7 mouse cellular contexts compared by ENCODE assay signal in the genomic region with DNA sequence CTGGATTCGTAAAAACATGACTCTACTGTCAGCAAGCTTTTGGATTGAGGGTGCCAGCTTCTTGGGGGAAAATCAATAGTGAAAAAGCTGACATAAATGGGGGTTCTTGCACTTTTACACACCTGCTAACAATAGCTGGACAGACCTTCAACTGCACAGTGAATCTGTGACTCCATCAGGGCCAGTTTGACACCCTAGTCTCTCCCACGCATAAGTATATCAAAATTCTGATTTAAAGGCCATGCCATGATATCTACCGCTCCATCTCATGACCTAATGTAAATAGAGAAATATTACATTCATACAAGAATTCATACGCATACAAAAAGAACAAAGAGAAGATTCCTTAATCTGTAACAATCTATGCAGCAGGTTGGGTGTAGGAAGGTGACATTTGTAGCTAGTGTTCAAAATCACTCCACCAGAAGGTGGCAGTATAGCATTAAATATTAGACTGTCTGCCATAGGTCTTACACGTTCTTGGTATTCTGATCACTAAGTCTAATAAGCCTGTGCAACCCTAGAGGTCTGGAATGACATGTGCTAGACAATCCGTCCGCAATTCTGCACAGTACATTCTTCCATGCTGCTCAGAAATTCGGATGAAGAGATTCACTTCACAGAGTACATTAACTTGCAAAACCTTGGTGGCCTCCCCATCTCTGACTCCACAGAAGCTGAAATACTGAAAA. TPM values are rescaled to one million over a fixed set of nuclear protein-coding genes. Genes with fewer than 3 reads are reported as not detected.
A peak's percentile ranks its signal among the peaks of the same experiment; 100 is the strongest.
DNase-seq lines count a peak whose midpoint lies in the region; ATAC-seq and TF ChIP-seq lines count a peak whose summit lies in the region.

No protein-coding gene starts in this region.

- TF ChIP-seq CTCF in ES-Bruce4 (IDR thresholded peaks at IDR 0.05; ENCODE audit: low read depth, low read length), result peak; percentile 13
- TF ChIP-seq CTCF in lung, embryonic 14.5 days (IDR thresholded peaks at IDR 0.05; ENCODE audit: low read depth), result peak; percentile 73

- no peaks in the 10 kb centered on the region for H3K9me3 ChIP-seq in ES-Bruce4 (replicated peaks; ENCODE audit: control insufficient read depth, insufficient read depth, low read length, poor library complexity, severe bottlenecking)
- no peaks in the 10 kb centered on the region for H3K9me3 ChIP-seq in heart, embryonic 15.5 days (replicated peaks)
- H3K9me3 ChIP-seq in lung, embryonic 14.5 days (ENCODE audit: low read depth, low read length), result no peaks in the 10 kb centered on the region

- no peaks in the 10 kb centered on the region for H3K27me3 ChIP-seq in ES-Bruce4 (ENCODE audit: control insufficient read depth, insufficient read depth, low read length, poor library complexity, severe bottlenecking)
- H3K27me3 ChIP-seq in heart, embryonic 15.5 days, result peaks cover 13% of the 10 kb centered on the region; the same call in 1 of the 2 replicates
- peaks cover 6% of the 10 kb centered on the region; the same call in 1 of the 2 replicates for H3K27me3 ChIP-seq in lung, embryonic 14.5 days (ENCODE audit: insufficient read depth, low read length)

- TF ChIP-seq EP300 in ES-Bruce4 (IDR thresholded peaks at IDR 0.05; ENCODE audit: insufficient read depth, low read depth, low read length), result no peak

- H3K27ac ChIP-seq in ES-Bruce4 (ENCODE audit: insufficient read depth, low read length), result no peak overlapping the region
- no peak overlapping the region for H3K27ac ChIP-seq in heart, embryonic 15.5 days
- H3K27ac ChIP-seq in lung, embryonic 14.5 days (ENCODE audit: low read depth), result no peak overlapping the region

- ATAC-seq in heart, embryonic 15.5 days (replicated peaks; ENCODE audit: insufficient number of reproducible peaks, insufficient read depth, low FRiP score, low read depth), result 0 out of 2 replicates have a peak, but pooled peaks have one; percentile 50
- peak; percentile 85 for ATAC-seq in lung, embryonic 14.5 days (ENCODE audit: insufficient read depth)

- no peak overlapping the region for H3K4me3 ChIP-seq in ES-Bruce4 (ENCODE audit: low read depth, low read length)
- no peak overlapping the region for H3K4me3 ChIP-seq in heart, embryonic 15.5 days
- no peak overlapping the region for H3K4me3 ChIP-seq in lung, embryonic 14.5 days (ENCODE audit: low read depth, low read length)

- H3K4me2 ChIP-seq in heart, embryonic 15.5 days, result no peak overlapping the region
- H3K4me2 ChIP-seq in lung, embryonic 14.5 days, result no peak overlapping the region

- no peak for TF ChIP-seq POLR2A in ES-Bruce4 (IDR thresholded peaks at IDR 0.05; ENCODE audit: insufficient read depth, low read length)

- no peaks in the 10 kb centered on the region for H3K36me3 ChIP-seq in ES-Bruce4 (ENCODE audit: control insufficient read depth, insufficient read depth, low read length, poor library complexity, severe bottlenecking)
- H3K36me3 ChIP-seq in heart, embryonic 15.5 days, result no peaks in the 10 kb centered on the region
- no peaks in the 10 kb centered on the region for H3K36me3 ChIP-seq in lung, embryonic 14.5 days (ENCODE audit: insufficient read depth)

- no peak overlapping the region for H3K9ac ChIP-seq in ES-Bruce4 (ENCODE audit: low read depth, poor library complexity, severe bottlenecking)
- H3K9ac ChIP-seq in heart, embryonic 15.5 days, result no peak overlapping the region
- no peak overlapping the region for H3K9ac ChIP-seq in lung, embryonic 14.5 days

- peak; percentile 57 for DNase-seq in CD4-positive helper T cell, adult 2 months (ENCODE audit: low read depth, low spot score)
- peak; percentile 76 to 82 for DNase-seq in cerebellum, postnatal 14 days
- DNase-seq in kidney, postnatal 14 days, result peak; percentile 72
- DNase-seq in lung, embryonic 14.5 days, result peak; percentile 94
- peak; percentile 78 for DNase-seq in retina, postnatal 7 days (ENCODE audit: low read depth, low spot score)

- peaks cover 3% of the 10 kb centered on the region for H3K4me1 ChIP-seq in ES-Bruce4 (ENCODE audit: control insufficient read depth, insufficient read depth, low read length)
- H3K4me1 ChIP-seq in heart, embryonic 15.5 days (replicated peaks), result peaks cover 8% of the 10 kb centered on the region; the same call in 1 of the 2 replicates
- H3K4me1 ChIP-seq in lung, embryonic 14.5 days (ENCODE audit: insufficient read depth), result no peaks in the 10 kb centered on the region

- WGBS in heart, embryonic 15.5 days, result 28% methylated on average over 8 of the region's 8 CpGs
- WGBS in lung, embryonic 14.5 days, result 30% methylated on average over 8 of the region's 8 CpGs

RNA-seq across cellular contexts. Expression of a gene that starts 8.6 kb away (rescaled TPM):
- 0.40 and 0.94 TPM in 2 replicates for polyA plus RNA-seq in ES-Bruce4 (2011; ENCODE audit: insufficient read depth, insufficient read length, low read depth, missing spikeins)
- 0.88 and 4.0 TPM in 2 replicates for polyA plus RNA-seq in heart, embryonic 15.5 days (2015; fragmentation: Nextera tagmentation; extraction: Ambion mirVana)
- polyA plus RNA-seq in lung, embryonic 14.5 days (2014; fragmentation: Nextera tagmentation; extraction: Ambion mirVana), result not detected in 2 replicates

RNA-seq across cellular contexts. Expression of a gene that starts 27.0 kb away (rescaled TPM):
- polyA plus RNA-seq in ES-Bruce4 (2011; ENCODE audit: insufficient read depth, insufficient read length, low read depth, missing spikeins), result not detected in 2 replicates
- 0.35 and 4.2 TPM in 2 replicates for polyA plus RNA-seq in heart, embryonic 15.5 days (2015; fragmentation: Nextera tagmentation; extraction: Ambion mirVana)
- polyA plus RNA-seq in lung, embryonic 14.5 days (2014; fragmentation: Nextera tagmentation; extraction: Ambion mirVana), result 0.11 and 0.20 TPM in 2 replicates

RNA-seq across cellular contexts. Expression of a gene that starts 50.7 kb away (rescaled TPM):
- not detected in 2 replicates for polyA plus RNA-seq in ES-Bruce4 (2011; ENCODE audit: insufficient read depth, insufficient read length, low read depth, missing spikeins)
- 0.33 and 2.8 TPM in 2 replicates for polyA plus RNA-seq in heart, embryonic 15.5 days (2015; fragmentation: Nextera tagmentation; extraction: Ambion mirVana)
- 0.09 TPM in 2 replicates for polyA plus RNA-seq in lung, embryonic 14.5 days (2014; fragmentation: Nextera tagmentation; extraction: Ambion mirVana)

RNA-seq across cellular contexts. Expression of a gene that starts 56.4 kb away (rescaled TPM):
- 87.1 and 88.1 TPM in 2 replicates for polyA plus RNA-seq in ES-Bruce4 (2011; ENCODE audit: insufficient read depth, insufficient read length, low read depth, missing spikeins)
- 50.4 and 61.6 TPM in 2 replicates for polyA plus RNA-seq in heart, embryonic 15.5 days (2015; fragmentation: Nextera tagmentation; extraction: Ambion mirVana)
- 114 and 115 TPM in 2 replicates for polyA plus RNA-seq in lung, embryonic 14.5 days (2014; fragmentation: Nextera tagmentation; extraction: Ambion mirVana)
